Mouse (Mus musculus): Measurements from ENCODE around the gene Nbl1. TPM values are rescaled to one million over a fixed set of nuclear protein-coding genes. Genes with fewer than 3 reads are reported as not detected.

The Nbl1 gene
- total and polyA plus RNA-seq, 3 experiments = 0.14 TPM; not detected in 2

DNA sequence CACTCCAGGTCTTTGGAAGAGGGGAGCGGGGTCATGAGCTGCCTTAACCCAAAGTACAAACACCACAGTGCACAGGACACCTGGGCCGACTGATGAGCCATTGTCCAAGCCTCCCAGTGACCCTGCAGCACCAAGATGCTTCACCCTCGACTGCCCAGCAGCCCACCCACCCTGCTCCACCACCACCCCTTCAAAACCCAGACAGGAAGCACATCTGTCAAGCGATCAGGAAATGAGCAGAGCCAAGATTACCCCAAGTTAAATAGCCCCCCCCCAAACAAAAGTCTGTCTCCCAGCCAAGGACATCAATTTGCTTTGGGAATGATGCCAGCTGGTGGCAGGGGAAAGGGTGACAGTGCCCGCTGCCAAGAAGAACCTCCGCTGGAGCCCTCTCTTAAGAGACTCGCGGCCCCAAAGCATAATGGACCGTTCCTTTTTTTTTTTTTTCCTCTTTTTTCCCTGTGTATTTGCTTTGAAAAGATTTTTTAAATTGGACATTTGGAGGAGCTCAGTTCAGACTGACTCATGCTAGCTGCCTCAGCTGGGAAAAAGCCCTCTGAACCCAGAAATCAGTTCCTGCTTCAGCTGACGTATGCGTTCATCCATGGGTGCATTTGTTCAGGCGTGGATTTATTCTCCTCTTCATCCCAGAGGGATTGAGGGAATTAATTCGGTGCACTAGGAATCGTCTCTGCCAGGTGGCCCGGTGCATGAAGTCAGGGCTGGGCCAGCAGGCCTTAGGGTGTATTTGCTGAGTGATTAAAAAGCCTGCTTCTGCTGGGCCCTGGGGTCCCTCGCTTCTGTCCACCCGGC lies 54.8 kb downstream of the Nbl1 start:
- Histone ChIP-seq H3K9me3 (replicated peaks; ENCODE audit: insufficient read depth, low read length) (no peaks in the 10 kb centered on the region), H3K4me1 (ENCODE audit: control insufficient read depth in 1 of 2, insufficient read depth in 2 of 2, low read length in 2 of 2) (no peaks in the 10 kb centered on the region), H3K27me3 (ENCODE audit: control insufficient read depth in 1 of 2, insufficient read depth in 2 of 2, low read length in 2 of 2) (no peaks in the 10 kb centered on the region), H3K27ac (ENCODE audit: control insufficient read depth, low read depth, low read length) (no peak overlapping the region), H3K9ac (ENCODE audit: control insufficient read depth, low read depth, low read length, poor library complexity, severe bottlenecking) (no peak overlapping the region), H3K36me3 (ENCODE audit: control insufficient read depth in 1 of 2, insufficient read depth in 2 of 2, low read length in 2 of 2) (no peaks in the 10 kb centered on the region), H3K79me2 (ENCODE audit: control insufficient read depth, insufficient read depth, low read length, poor library complexity) (no peaks in the 10 kb centered on the region), H3K4me3 (ENCODE audit: control insufficient read depth in 1 of 2, insufficient read depth in 1 of 2, low read depth in 2 of 2, low read length in 2 of 2) (no peak overlapping the region)
- no peak for DNase-seq (ENCODE audit: low read depth, low spot score)
- no peak for TF ChIP-seq GABPA (IDR thresholded peaks at IDR 0.05; ENCODE audit: low read depth, low read length)
- TF ChIP-seq ZKSCAN1 (IDR thresholded peaks at IDR 0.05; ENCODE audit: low read depth, low read length) = no peak
- no peak for TF ChIP-seq TCF12 (IDR thresholded peaks at IDR 0.05; ENCODE audit: low read depth, low read length)
- no peak for TF ChIP-seq NRF1 (IDR thresholded peaks at IDR 0.05; ENCODE audit: insufficient read depth, low read depth, low read length, poor library complexity, severe bottlenecking)
- TF ChIP-seq SIN3A (IDR thresholded peaks at IDR 0.05; ENCODE audit: low read length) = no peak

DNA sequence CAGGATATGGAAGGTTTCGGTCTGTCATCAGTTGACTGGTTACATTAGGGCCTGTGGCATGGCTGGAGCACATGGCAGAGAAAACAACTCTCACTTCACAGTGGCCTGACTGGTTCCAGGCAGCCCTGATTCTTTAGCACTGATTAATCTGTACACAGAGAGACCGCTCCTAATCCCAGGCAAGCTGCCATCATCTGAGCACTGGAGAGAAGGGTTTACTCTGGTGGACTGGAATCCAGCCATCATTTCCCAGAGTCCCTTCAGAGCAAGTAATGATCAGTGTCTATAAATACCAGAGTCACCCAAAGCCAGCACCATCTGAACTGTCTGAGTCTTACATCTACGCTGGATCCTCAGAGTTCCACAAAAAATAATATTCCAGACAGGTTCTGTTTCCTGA lies 57.0 kb downstream of the Nbl1 start:
- H3K9me3 ChIP-seq (replicated peaks; ENCODE audit: insufficient read depth, low read length) = no peaks in the 10 kb centered on the region
- H3K27me3 ChIP-seq (ENCODE audit: control insufficient read depth in 1 of 2, insufficient read depth in 2 of 2, low read length in 2 of 2) = no peaks in the 10 kb centered on the region
- no peaks in the 10 kb centered on the region for H3K36me3 ChIP-seq (ENCODE audit: control insufficient read depth in 1 of 2, insufficient read depth in 2 of 2, low read length in 2 of 2)
- DNase-seq (ENCODE audit: low read depth, low spot score) = no peak
- no peaks in the 10 kb centered on the region for H3K79me2 ChIP-seq (ENCODE audit: control insufficient read depth, insufficient read depth, low read length, poor library complexity)
- no peak overlapping the region for H3K9ac ChIP-seq (ENCODE audit: control insufficient read depth, low read depth, low read length, poor library complexity, severe bottlenecking)
- TF ChIP-seq ZMIZ1 (IDR thresholded peaks at IDR 0.05; ENCODE audit: low read depth, low read length) = no peak
- TF ChIP-seq MXI1 (IDR thresholded peaks at IDR 0.05; ENCODE audit: low read depth, low read length) = no peak
- TF ChIP-seq POLR2A (IDR thresholded peaks at IDR 0.05; ENCODE audit: control insufficient read depth in 1 of 2, insufficient read depth in 1 of 2, low read depth in 1 of 2, low read length in 2 of 2, poor library complexity in 1 of 2) = no peak
- H3K4me1 ChIP-seq (ENCODE audit: control insufficient read depth in 1 of 2, insufficient read depth in 2 of 2, low read length in 2 of 2) = no peaks in the 10 kb centered on the region
- H3K4me3 ChIP-seq (ENCODE audit: control insufficient read depth in 1 of 2, insufficient read depth in 1 of 2, low read depth in 2 of 2, low read length in 2 of 2) = no peak overlapping the region
- no peak overlapping the region for H3K27ac ChIP-seq (ENCODE audit: control insufficient read depth, low read depth, low read length)

DNA sequence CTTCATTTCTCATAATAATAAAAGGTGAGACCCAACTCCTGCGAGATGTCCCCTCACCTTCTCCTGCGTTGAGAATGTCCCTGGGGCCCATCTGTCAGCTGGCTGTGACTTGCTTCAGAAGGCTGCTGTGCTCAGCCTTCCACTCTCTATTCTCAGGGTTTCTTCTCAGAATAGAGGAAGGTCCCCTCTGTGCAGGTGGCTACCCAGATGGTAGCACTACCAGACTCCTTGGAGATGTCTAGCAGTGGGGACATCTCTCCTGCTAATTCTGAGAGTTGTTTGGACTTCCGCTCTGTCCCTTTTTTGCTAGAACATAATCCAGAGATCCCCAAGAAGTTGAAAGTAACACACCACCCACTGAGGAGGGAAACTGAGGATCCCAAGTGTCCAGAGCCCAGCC lies 57.9 kb downstream of the Nbl1 start:
- Histone ChIP-seq H3K4me3 (ENCODE audit: control insufficient read depth in 1 of 2, insufficient read depth in 1 of 2, low read depth in 2 of 2, low read length in 2 of 2) (no peak overlapping the region), H3K4me1 (ENCODE audit: control insufficient read depth in 1 of 2, insufficient read depth in 2 of 2, low read length in 2 of 2) (no peaks in the 10 kb centered on the region), H3K79me2 (ENCODE audit: control insufficient read depth, insufficient read depth, low read length, poor library complexity) (no peaks in the 10 kb centered on the region), H3K36me3 (ENCODE audit: control insufficient read depth in 1 of 2, insufficient read depth in 2 of 2, low read length in 2 of 2) (no peaks in the 10 kb centered on the region), H3K27me3 (ENCODE audit: control insufficient read depth in 1 of 2, insufficient read depth in 2 of 2, low read length in 2 of 2) (no peaks in the 10 kb centered on the region), H3K9ac (ENCODE audit: control insufficient read depth, low read depth, low read length, poor library complexity, severe bottlenecking) (no peak overlapping the region), H3K27ac (ENCODE audit: control insufficient read depth, low read depth, low read length) (no peak overlapping the region), H3K9me3 (replicated peaks; ENCODE audit: insufficient read depth, low read length) (no peaks in the 10 kb centered on the region)
- DNase-seq (ENCODE audit: low read depth, low spot score) = no peak
- TF ChIP-seq ZC3H11A (IDR thresholded peaks at IDR 0.05; ENCODE audit: low read depth, low read length) (no peak), ZNF384 (IDR thresholded peaks at IDR 0.05; ENCODE audit: low read depth, low read length) (no peak), RAD21 (IDR thresholded peaks at IDR 0.05; ENCODE audit: low read depth, low read length) (no peak), MXI1 (IDR thresholded peaks at IDR 0.05; ENCODE audit: low read depth, low read length) (no peak)

Data from MEL (cell line).